Comparison of ENCODE assay signal across 18 mouse cellular contexts in genomic region chr6:30252271-30253010, GRCm38 (mm10). TPM values are rescaled to one million over a fixed set of nuclear protein-coding genes. Genes with fewer than 3 reads are reported as not detected.
A peak's percentile ranks its signal among the peaks of the same experiment; 100 is the strongest.
DNase-seq lines count a peak whose midpoint lies in the region; ATAC-seq and TF ChIP-seq lines count a peak whose summit lies in the region.
"Had no signal": no experiment of that assay in that cellular context is flagged by ENCODE, and none has a peak within 500 bp of the region (broad histone marks: within the 10 kb centered on the region; RNA-seq: fewer than 3 reads in every experiment).

No protein-coding gene starts in this region.

- DNase-seq in heart, postnatal 0 days (ENCODE audit: low spot score), result no peak
- DNase-seq in heart, postnatal 14 days, result no peak
- DNase-seq in urinary bladder, postnatal 36 days (ENCODE audit: low spot score in 2 of 2), result peak; percentile 11 to 20
- DNase-seq in urinary bladder, postnatal 25 days (ENCODE audit: low spot score), result no peak
- DNase-seq in stomach, postnatal 0 days (ENCODE audit: low spot score), result no peak
- DNase-seq in right cerebral cortex, postnatal 25 days, result no peak
- DNase-seq: cerebellum, adult 18-20 months; heart, adult 11 months; kidney, postnatal 4 days; left cerebral cortex, postnatal 4 days; lung, postnatal 10 days; thymus, postnatal 36 days had no signal

- TF ChIP-seq EP300 in heart, postnatal 0 days (IDR thresholded peaks at IDR 0.05; ENCODE audit: low read depth), result no peak
- no peak for TF ChIP-seq EP300 in stomach, postnatal 0 days (optimal IDR thresholded peaks at IDR 0.05)

- 53% methylated on average over 5 of the region's 5 CpGs for WGBS in heart, postnatal 0 days
- 79% methylated on average over 5 of the region's 5 CpGs for WGBS in stomach, postnatal 0 days

- H3K27ac ChIP-seq in heart, postnatal 0 days (ENCODE audit: low read depth), result peak overlapping the region; percentile 61; the same call in 1 of the 2 replicates
- no peak overlapping the region for H3K27ac ChIP-seq in stomach, postnatal 0 days (replicated peaks)
- H3K27ac ChIP-seq: hindbrain, embryonic 10.5 days; liver, embryonic 14.5 days; midbrain, embryonic 10.5 days had no signal

- intact Hi-C loops in heart, postnatal 14 days (cut with DNase I), result no loop called here

- H3K4me1 ChIP-seq in heart, postnatal 0 days (ENCODE audit: control insufficient read depth, insufficient read depth), result peaks cover 13% of the 10 kb centered on the region; the same call in 1 of the 2 replicates
- H3K4me1 ChIP-seq in stomach, postnatal 0 days (replicated peaks; ENCODE audit: control insufficient read depth, insufficient read depth), result no peaks in the 10 kb centered on the region
- H3K4me1 ChIP-seq: hindbrain, embryonic 10.5 days; midbrain, embryonic 10.5 days had no signal

- peak; percentile 27; the same call in 1 of the 2 replicates for ATAC-seq in heart, postnatal 0 days (ENCODE audit: insufficient read depth, low read depth)
- 0 out of 2 replicates have a peak, but pooled peaks have one; percentile 25 for ATAC-seq in common myeloid progenitor, adult 5-6 weeks (replicated peaks; ENCODE audit: low read depth, poor library complexity, severe bottlenecking)
- 0 out of 2 replicates have a peak, but pooled peaks have one; percentile 59 for ATAC-seq in stomach, postnatal 0 days (ENCODE audit: low FRiP score, low TSS enrichment)
- ATAC-seq in activated CD4-positive, CD25-positive, alpha-beta regulatory T cell, adult 4 months, result no peak
- ATAC-seq: inflammation-experienced regulatory T-cells, adult 6 months had no signal

- no peaks in the 10 kb centered on the region for H3K27me3 ChIP-seq in heart, postnatal 0 days (ENCODE audit: control insufficient read depth, insufficient read depth, low read length)
- no peaks in the 10 kb centered on the region for H3K27me3 ChIP-seq in stomach, postnatal 0 days (ENCODE audit: control insufficient read depth, insufficient read depth, low read length)

- H3K9ac ChIP-seq in heart, postnatal 0 days (replicated peaks; ENCODE audit: low read depth, low read length), result no peak overlapping the region
- no peak overlapping the region for H3K9ac ChIP-seq in stomach, postnatal 0 days (ENCODE audit: low read length)
- H3K9ac ChIP-seq: liver, embryonic 14.5 days had no signal

- H3K9me3 ChIP-seq in heart, postnatal 0 days (replicated peaks; ENCODE audit: control insufficient read depth, low read length), result no peaks in the 10 kb centered on the region
- H3K9me3 ChIP-seq in stomach, postnatal 0 days (ENCODE audit: control insufficient read depth, low read length), result no peaks in the 10 kb centered on the region
- H3K9me3 ChIP-seq: hindbrain, embryonic 10.5 days; midbrain, embryonic 10.5 days had no signal

- peaks cover 31% of the 10 kb centered on the region for H3K36me3 ChIP-seq in heart, postnatal 0 days (replicated peaks; ENCODE audit: control insufficient read depth, insufficient read depth, low read length)
- peaks cover 5% of the 10 kb centered on the region; the same call in 1 of the 2 replicates for H3K36me3 ChIP-seq in stomach, postnatal 0 days (ENCODE audit: control insufficient read depth, insufficient read depth, low read length)

- H3K4me2 ChIP-seq in heart, postnatal 0 days (ENCODE audit: low read depth, low read length), result no peak overlapping the region
- no peak overlapping the region for H3K4me2 ChIP-seq in stomach, postnatal 0 days (replicated peaks; ENCODE audit: low read depth)

- TF ChIP-seq CTCF in heart, postnatal 0 days (IDR thresholded peaks at IDR 0.05; ENCODE audit: low read depth), result no peak
- TF ChIP-seq CTCF in stomach, postnatal 0 days (IDR thresholded peaks at IDR 0.05; ENCODE audit: low read depth), result no peak

- no peak overlapping the region for H3K4me3 ChIP-seq in heart, postnatal 0 days (ENCODE audit: low read depth, low read length)
- H3K4me3 ChIP-seq in stomach, postnatal 0 days (ENCODE audit: low read depth, low read length), result no peak overlapping the region
- H3K4me3 ChIP-seq: hindbrain, embryonic 10.5 days; midbrain, embryonic 10.5 days had no signal

RNA-seq across cellular contexts. Expression of gene Ube2h, which starts 51.9 kb away (rescaled TPM):
- 22.5 and 31.9 TPM in 2 replicates for total RNA-seq in heart, postnatal 0 days (2014; rRNA removed; ENCODE audit: low replicate concordance)
- polyA plus RNA-seq in heart, postnatal 0 days (2015; fragmentation: Nextera tagmentation; extraction: Ambion mirVana), result 30.4 and 32.4 TPM in 2 replicates
- total RNA-seq in heart, postnatal 14 days (2021), result 10 to 100 TPM; 82.5 to 86.3 TPM
- 11.2 and 14.1 TPM in 2 replicates for total RNA-seq in common myeloid progenitor, adult 5-6 weeks (2017)
- polyA plus RNA-seq in stomach, postnatal 0 days (2015; fragmentation: Nextera tagmentation; extraction: Ambion mirVana), result 25.2 and 28.8 TPM in 2 replicates
- 100 to 1,000 TPM; 117 to 152 TPM for polyA plus RNA-seq in activated CD4-positive, CD25-positive, alpha-beta regulatory T cell, adult 4 months (2017; shearing (Covaris generic))

Comparison
In these comparisons a context has a peak if more than half of its experiments do, and no peak if none do; other contexts are left out.
1. DNase-seq: peak in urinary bladder, postnatal 36 days (2 of 2); none in heart, postnatal 0 days (single experiment), heart, postnatal 14 days (0 of 2), urinary bladder, postnatal 25 days (single experiment), stomach, postnatal 0 days (single experiment) and right cerebral cortex, postnatal 25 days (single experiment).